Mouse (Mus musculus): ENCODE measurements at regions not wholly inside any gene's neighbourhood (a gene's known extent, or its start where the extent isn't known, plus 50 kb on each side); places are given as distances from the start of the nearest gene placed in this dataset.
A peak's percentile ranks its signal among the peaks of the same experiment; 100 is the strongest.

DNA sequence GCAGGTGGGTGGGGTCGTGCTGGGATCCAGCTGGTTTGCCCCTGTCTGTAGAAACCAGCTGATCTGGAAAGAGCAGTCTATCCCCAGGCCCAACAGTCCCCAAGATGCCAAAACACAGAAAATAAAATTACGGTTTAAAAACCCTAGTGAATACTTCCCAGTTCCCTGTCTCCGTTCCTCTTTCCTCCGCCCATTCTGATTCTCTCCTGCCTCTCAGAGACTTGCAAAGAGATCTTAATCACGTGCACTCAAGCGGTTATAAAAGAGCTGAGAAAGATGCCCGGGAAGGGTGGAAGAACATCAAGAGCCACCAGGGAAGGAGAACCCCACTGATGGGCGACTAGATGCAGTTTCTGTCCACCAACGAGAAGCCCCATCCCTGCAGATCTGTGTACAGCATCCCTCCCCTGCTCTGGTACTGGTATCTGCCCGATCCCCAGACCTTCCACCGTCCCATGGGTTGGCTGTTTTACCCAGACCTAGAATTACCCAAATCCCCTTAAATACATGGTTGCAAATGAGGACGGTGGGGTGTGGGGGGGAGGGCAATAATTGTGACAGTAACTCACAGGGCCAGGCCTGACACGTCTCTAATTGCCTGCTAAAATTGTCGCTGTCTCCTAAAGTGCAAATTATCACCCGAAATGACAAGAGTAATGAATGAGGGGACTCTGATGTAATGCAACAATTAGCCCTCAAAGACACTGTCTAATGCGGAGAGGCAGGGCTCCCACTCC, 202.1 kb downstream of the Cryba4 start:
- no peak for ATAC-seq (ENCODE audit: low FRiP score)
- no peaks in the 10 kb centered on the region for H3K4me1 ChIP-seq (ENCODE audit: insufficient read depth, low read length)
- H3K9me3 ChIP-seq (ENCODE audit: low read length), result no peaks in the 10 kb centered on the region
- TF ChIP-seq CTCF (IDR thresholded peaks at IDR 0.05), result no peak
- no peak overlapping the region for H3K4me3 ChIP-seq (ENCODE audit: low read depth, low read length)
- DNase-seq (ENCODE audit: low spot score), result peak; percentile 22
- H3K36me3 ChIP-seq (ENCODE audit: insufficient read depth, low read length), result no peaks in the 10 kb centered on the region
- WGBS, result 39% methylated on average over 16 of the region's 16 CpGs
- no peak overlapping the region for H3K27ac ChIP-seq (ENCODE audit: low read depth, low read length)
- no peak overlapping the region for H3K4me2 ChIP-seq (ENCODE audit: low read depth, low read length, poor library complexity, severe bottlenecking)
- no peak overlapping the region for H3K9ac ChIP-seq (replicated peaks; ENCODE audit: low read length, poor library complexity, severe bottlenecking)
- H3K27me3 ChIP-seq (ENCODE audit: insufficient read depth, low read length), result no peaks in the 10 kb centered on the region

DNA sequence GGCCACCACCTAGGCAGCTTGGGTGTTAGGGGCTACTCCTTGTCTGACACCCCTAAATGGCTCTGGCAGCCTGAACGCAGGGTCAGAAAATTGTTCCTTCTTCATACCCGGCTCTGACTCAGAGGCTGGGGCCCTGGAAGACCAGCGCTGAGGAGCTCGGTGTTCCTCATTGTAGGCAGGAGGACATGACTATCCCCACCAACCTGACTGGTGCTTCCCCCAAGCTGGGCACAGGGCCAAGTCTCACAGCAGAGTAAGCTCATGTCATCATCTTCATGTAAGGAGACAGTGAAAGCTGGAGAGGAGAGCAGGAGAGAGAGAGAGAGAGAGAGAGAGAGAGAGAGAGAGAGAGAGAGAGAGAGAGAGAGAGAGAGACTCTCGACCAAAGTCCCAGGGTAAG, 201.4 kb downstream of the Cryba4 start:
- Histone ChIP-seq H3K4me2 (ENCODE audit: low read depth, low read length, poor library complexity, severe bottlenecking) (no peak overlapping the region), H3K27ac (ENCODE audit: low read depth, low read length) (no peak overlapping the region)
- 64% methylated on average over 5 of the region's 5 CpGs for WGBS

DNA sequence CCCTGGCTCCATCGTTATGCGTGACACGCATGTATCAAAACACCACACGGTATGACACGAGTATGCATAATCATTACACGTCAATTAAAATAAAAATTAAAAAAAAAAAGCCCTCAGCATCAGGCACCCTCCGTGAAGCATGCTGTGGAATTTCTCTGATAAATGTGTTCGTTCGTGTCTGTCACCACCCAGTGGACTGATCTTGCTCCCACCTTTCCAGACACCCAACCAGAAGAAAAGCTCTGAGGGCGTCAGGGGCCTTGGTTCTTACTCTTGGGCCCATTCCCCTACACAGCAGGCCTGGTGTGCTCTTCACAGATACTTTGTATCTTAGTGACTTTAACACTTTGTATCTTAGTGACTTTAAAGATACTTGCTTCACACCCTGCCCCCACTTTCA, 200.5 kb downstream of the Cryba4 start:
- ATAC-seq (ENCODE audit: low FRiP score) (no peak), DNase-seq (ENCODE audit: low spot score) (no peak)
- peak; percentile 56 for TF ChIP-seq CTCF (IDR thresholded peaks at IDR 0.05)
- H3K4me3 ChIP-seq (ENCODE audit: low read depth, low read length), result no peak overlapping the region
- H3K27me3 ChIP-seq (ENCODE audit: insufficient read depth, low read length), result no peaks in the 10 kb centered on the region
- WGBS, result 74% methylated on average over 10 of the region's 10 CpGs
- no peak overlapping the region for H3K4me2 ChIP-seq (ENCODE audit: low read depth, low read length, poor library complexity, severe bottlenecking)
- no peak overlapping the region for H3K9ac ChIP-seq (replicated peaks; ENCODE audit: low read length, poor library complexity, severe bottlenecking)
- no peaks in the 10 kb centered on the region for H3K9me3 ChIP-seq (ENCODE audit: low read length)
- no peaks in the 10 kb centered on the region for H3K4me1 ChIP-seq (ENCODE audit: insufficient read depth, low read length)
- no peaks in the 10 kb centered on the region for H3K36me3 ChIP-seq (ENCODE audit: insufficient read depth, low read length)
- no peak overlapping the region for H3K27ac ChIP-seq (ENCODE audit: low read depth, low read length)

More for the DNA sequence above, 201.4 kb downstream of the Cryba4 start:
- Histone ChIP-seq H3K36me3 (ENCODE audit: insufficient read depth, low read length) (no peaks in the 10 kb centered on the region), H3K4me3 (ENCODE audit: low read depth, low read length) (no peak overlapping the region), H3K9ac (replicated peaks; ENCODE audit: low read length, poor library complexity, severe bottlenecking) (no peak overlapping the region), H3K4me1 (ENCODE audit: insufficient read depth, low read length) (no peaks in the 10 kb centered on the region), H3K27me3 (ENCODE audit: insufficient read depth, low read length) (no peaks in the 10 kb centered on the region), H3K9me3 (ENCODE audit: low read length) (no peaks in the 10 kb centered on the region)
- ATAC-seq (ENCODE audit: low FRiP score) (no peak), DNase-seq (ENCODE audit: low spot score) (peak; percentile 37)
- TF ChIP-seq CTCF (IDR thresholded peaks at IDR 0.05), result no peak

DNA sequence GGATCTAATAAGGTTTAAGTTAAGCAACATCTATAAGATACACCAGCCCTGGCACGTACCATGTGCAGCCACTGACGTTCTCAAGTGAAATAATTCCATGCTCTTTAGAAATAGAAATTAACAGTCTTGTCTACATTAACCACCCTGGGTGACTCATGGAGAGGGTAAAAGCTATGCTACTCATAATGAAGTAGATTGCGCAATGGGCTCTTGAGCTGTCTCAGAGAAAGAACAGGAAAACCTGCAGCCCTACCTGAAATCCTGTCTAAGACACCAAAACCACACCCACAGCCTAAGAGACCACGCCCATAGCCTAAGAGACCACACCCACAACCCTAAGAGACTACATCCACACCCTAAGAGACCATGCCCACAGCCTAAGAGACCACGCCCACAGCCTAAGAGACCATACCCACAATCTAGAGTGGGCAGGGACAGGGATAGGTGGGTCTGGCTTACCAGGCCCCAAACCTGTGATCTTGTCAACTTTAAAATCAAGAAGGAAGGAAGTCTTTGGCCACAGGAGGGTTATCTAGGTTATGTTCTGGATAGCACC, 198.6 kb downstream of the Cryba4 start:
- Histone ChIP-seq H3K27ac (ENCODE audit: low read depth, low read length) (no peak overlapping the region), H3K36me3 (ENCODE audit: insufficient read depth, low read length) (no peaks in the 10 kb centered on the region), H3K27me3 (ENCODE audit: insufficient read depth, low read length) (no peaks in the 10 kb centered on the region), H3K9ac (replicated peaks; ENCODE audit: low read length, poor library complexity, severe bottlenecking) (no peak overlapping the region), H3K4me3 (ENCODE audit: low read depth, low read length) (no peak overlapping the region), H3K4me2 (ENCODE audit: low read depth, low read length, poor library complexity, severe bottlenecking) (no peak overlapping the region), H3K9me3 (ENCODE audit: low read length) (no peaks in the 10 kb centered on the region), H3K4me1 (ENCODE audit: insufficient read depth, low read length) (no peaks in the 10 kb centered on the region)
- WGBS, result 84% methylated on average over 5 of the region's 5 CpGs
- no peak for ATAC-seq (ENCODE audit: low FRiP score)
- no peak for DNase-seq (ENCODE audit: low spot score)
- no peak for TF ChIP-seq CTCF (IDR thresholded peaks at IDR 0.05)

DNA sequence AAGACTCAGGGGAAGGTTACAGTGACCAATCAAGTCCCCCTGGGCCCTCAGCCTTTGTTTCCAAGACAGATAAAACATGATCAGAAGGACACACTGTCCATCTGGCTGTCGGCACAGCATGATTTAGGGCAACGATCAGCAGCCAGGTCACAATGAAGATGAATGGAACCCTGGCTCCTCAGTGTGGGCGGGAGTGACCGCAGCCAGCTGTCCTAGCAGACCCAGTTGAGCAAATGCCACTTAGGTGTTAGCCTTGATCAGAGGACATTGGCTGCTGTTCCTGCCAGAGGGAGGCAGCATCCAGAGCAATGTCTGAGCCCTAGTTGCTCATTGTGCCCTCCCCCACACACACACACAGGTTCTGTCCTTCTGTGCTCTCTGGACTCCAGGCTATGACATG, 197.3 kb downstream of the Cryba4 start:
- H3K4me2 ChIP-seq (ENCODE audit: low read depth, low read length, poor library complexity, severe bottlenecking), result no peak overlapping the region
- no peak for ATAC-seq (ENCODE audit: low FRiP score)
- no peaks in the 10 kb centered on the region for H3K27me3 ChIP-seq (ENCODE audit: insufficient read depth, low read length)
- WGBS, result 78% methylated on average over 4 of the region's 4 CpGs
- H3K36me3 ChIP-seq (ENCODE audit: insufficient read depth, low read length), result no peaks in the 10 kb centered on the region
- H3K4me3 ChIP-seq (ENCODE audit: low read depth, low read length), result no peak overlapping the region
- no peak overlapping the region for H3K9ac ChIP-seq (replicated peaks; ENCODE audit: low read length, poor library complexity, severe bottlenecking)
- H3K4me1 ChIP-seq (ENCODE audit: insufficient read depth, low read length), result no peaks in the 10 kb centered on the region
- no peak for TF ChIP-seq CTCF (IDR thresholded peaks at IDR 0.05)
- H3K27ac ChIP-seq (ENCODE audit: low read depth, low read length), result no peak overlapping the region
- no peak for DNase-seq (ENCODE audit: low spot score)
- no peaks in the 10 kb centered on the region for H3K9me3 ChIP-seq (ENCODE audit: low read length)

DNA sequence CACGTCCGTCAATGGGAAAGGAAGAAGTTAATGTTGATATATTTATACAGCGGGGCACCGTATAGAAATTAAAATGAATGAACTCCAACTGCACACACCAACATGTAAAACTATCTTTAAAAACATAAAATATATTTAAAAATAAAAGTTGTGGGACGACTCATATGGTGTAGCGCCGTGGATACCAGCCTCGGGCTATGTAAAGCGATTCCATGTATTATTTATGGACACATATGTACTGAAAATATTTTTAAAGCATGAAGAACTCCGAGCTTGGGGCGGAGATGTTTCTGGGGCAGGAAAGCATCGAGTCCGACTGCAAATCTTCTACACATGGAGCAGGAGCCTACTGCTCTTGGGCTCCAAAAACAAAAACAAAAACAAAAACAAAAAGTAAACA, 182.4 kb downstream of the Cryba4 start:
- 76% methylated on average over 13 of the region's 13 CpGs for WGBS
- ATAC-seq (ENCODE audit: low FRiP score), result no peak
- H3K27ac ChIP-seq (ENCODE audit: low read depth, low read length), result no peak overlapping the region
- no peak overlapping the region for H3K4me2 ChIP-seq (ENCODE audit: low read depth, low read length, poor library complexity, severe bottlenecking)
- H3K9me3 ChIP-seq (ENCODE audit: low read length), result no peaks in the 10 kb centered on the region
- no peaks in the 10 kb centered on the region for H3K27me3 ChIP-seq (ENCODE audit: insufficient read depth, low read length)
- DNase-seq (ENCODE audit: low spot score), result no peak
- TF ChIP-seq CTCF (IDR thresholded peaks at IDR 0.05), result no peak
- H3K36me3 ChIP-seq (ENCODE audit: insufficient read depth, low read length), result no peaks in the 10 kb centered on the region
- H3K9ac ChIP-seq (replicated peaks; ENCODE audit: low read length, poor library complexity, severe bottlenecking), result no peak overlapping the region
- H3K4me3 ChIP-seq (ENCODE audit: low read depth, low read length), result no peak overlapping the region
- H3K4me1 ChIP-seq (ENCODE audit: insufficient read depth, low read length), result no peaks in the 10 kb centered on the region
